Mouse (Mus musculus): ENCODE measurements at regions not wholly inside any gene's neighbourhood (a gene's known extent, or its start where the extent isn't known, plus 50 kb on each side); places are given as distances from the start of the nearest gene placed in this dataset.

DNA sequence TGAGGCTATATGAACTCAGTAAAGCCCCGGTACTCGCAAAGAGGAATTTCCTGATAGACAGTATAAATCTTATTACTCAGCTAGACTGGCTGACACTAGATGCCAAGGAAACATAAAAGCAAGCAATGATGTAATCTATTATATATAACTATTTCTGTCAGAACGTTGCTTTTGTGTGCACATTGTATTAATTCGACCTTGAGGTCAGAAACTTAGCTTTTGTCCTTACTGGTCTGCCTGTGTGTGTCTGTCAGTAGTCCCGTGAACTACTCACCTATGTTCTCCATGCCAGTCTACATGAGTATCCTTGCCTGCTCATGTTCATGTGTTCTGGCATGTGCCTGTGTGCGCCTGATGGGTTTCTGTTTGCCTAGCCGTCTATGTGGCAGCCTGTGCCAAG, 70.5 kb downstream of the Tmx1 start:
- no peak for DNase-seq

DNA sequence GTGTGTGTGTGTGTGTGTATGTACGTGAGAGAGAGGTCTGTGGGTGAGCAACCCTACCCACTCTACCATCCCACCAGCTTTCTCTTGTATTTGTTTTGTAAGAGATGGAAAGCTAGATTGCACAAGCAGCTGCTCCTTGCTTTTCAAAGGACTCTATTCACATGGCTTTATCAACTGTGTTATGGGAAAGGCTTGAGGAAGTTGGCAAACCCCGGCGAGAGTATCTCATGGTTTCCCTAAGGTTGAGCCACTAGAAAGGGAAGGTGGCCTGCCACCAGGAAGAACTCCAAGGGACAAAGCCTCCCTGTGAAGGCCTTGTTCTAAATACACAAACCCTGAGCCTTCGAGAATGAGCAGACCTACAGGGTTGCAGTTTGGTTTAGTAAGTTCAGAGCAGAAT, 71.8 kb downstream of the Tmx1 start:
- no peak for DNase-seq

DNA sequence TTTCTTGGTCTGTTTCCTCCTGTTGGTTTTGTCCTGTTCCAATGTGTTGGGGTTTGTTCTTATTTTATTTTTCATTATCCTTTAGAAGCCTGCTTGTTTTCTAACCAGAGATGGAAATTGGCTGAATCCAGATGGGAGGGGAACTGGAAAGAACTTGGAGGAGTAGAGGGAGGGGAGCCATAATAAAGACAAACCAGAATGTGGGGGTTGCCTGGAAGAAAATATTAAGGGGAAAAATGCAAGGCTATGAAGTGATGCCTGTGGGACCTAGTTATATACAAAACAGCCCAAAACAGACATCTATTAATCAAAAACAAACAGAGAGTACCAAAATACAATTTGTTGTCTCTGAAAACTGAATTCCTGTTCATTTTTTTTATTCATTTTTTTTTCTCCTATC, 78.8 kb downstream of the Tmx1 start:
- DNase-seq = no peak

DNA sequence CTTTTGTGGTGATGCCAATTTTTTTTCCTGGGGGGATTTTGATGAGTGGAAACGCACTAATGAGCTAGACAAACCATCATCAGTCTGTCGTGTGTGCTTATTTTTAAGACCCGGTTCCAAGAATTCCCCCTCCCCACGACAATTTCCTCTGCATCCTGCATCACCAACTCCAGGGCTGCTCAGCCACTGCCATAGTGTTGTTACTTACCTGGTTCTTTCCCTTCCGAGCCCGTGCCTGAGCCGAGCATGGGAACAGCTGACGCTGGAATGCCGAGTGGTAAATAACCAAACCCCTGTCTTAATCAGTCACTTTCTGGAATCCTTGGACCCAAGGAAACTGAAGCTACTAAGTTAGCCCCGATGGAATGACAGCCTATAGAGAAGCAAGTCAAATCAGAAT, 79.3 kb downstream of the Tmx1 start:
- no peak for DNase-seq

DNA sequence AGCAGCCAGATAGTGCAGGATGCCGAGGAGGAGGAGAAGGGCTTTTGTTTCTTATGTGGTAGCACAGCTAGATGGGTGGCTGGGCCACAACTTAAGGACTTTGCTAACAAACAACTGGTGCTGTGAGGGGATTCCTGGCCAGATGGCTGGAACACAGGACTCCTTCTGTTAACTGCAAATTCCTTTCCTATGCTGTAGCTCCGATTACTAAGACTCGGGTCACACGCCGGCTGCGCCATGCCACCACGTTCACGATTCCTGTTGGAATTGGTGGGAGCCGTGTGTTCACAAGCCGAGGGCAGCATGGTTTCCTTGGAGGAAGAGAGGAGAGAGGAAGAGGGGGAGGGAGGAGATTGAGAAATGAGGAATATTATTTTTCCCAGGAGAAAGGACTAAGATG, 79.9 kb downstream of the Tmx1 start:
- no peak for DNase-seq

DNA sequence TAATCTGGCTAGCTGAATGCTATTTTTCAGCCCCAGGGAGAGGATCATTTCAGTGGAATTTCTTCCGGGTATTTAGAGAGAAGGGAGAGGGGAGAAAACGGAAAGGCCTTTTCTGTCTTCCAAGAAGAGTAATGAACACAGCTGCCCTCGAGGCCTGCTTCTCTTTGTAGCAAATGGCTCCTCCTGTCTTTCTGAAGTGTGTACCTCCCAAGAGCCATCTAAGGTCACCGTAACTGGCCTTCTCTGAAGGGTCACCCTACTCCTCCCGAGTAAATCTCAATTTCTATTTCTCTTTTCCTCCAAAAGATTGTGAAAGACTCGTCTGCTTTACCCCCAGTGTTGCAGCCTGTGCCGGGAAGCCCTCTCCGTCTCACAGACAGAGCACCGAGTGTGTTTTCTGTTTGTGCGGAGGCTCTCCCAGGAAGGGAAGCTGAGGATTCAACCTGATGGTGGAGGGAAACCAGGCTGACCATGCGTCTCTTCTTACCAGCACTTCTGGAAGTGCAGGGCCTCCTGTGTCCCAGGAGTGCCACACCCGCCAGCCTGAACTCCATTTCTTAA, 80.6 kb downstream of the Tmx1 start:
- no peak for DNase-seq

DNA sequence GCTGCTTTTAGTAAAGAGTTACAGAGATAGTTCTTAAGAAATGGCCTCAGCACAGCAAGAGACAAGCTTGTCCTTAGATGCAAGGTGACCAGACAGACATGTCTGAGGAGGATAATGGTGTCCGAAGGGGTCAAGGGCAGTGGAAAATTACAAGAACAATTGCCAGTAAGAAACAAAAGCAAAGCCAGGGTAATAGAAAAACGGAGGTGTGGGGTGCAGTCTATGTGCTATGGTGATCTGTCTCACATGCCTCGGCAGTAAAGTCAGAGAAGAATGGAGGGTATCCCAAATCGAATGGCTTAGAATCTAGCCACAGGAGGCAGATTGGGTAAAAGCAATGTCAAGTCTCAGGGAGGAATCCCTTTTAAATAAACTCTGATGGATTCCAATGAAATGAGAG, 86.2 kb downstream of the Tmx1 start:
- no peak for DNase-seq

DNA sequence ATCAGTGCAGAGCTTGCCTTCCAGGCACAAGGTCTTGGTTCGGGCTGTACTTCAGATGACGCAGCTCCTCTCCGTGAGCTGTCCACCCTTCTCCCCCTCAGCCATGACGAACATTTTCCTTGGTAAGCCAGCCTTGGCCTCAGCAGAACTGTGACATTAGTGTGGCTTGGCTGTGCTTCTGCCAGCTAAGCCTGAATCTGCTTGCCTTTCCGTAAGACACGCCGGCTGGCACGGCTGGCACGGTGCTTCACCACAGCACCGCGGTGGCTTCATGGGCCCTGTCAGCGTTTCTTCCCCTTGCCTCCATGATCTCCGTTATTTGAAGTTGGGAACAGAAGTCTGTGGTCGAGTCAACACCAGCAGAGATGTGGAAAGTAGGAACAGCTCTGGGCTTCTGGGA, 87.0 kb downstream of the Tmx1 start:
- peak; percentile 74 for DNase-seq

DNA sequence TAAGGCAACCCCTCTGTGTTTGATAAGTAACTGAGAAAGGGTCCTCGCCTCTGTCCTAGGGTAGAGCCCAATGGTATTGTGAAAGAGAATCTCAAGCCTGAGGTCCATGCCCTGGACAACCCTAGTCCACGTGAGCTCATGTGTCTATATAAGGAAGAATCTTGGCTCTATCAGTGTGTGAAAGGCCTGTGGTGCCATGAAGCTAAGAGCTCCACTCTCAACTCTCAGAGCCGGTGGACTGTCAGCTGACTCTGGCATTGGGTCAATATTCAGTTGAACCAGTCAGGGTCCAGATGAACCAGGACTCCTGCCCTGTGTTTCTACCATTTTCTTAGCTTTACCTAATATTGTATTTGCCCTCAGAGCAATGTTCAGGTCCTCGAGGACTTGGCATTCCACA, 88.5 kb downstream of the Tmx1 start:
- DNase-seq = no peak

DNA sequence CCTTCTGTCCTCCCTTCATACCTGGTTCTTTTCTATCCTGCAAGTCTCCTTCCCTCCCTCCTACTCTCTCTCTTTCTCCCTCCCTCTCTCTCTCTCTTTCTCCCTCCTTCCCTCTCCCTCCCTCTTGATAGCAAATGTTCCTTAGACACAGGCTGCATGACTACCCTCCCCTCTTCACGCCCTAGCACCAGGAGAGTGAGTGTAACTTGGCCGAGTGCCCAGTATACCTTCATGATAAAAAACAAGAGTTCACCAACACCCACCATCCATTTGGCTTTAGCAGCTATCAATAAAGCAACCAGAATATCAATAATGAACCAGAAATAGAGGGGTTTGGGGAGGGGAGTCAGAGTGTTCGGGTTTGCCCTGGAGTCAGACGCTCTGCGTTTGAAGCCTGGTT, 90.4 kb downstream of the Tmx1 start:
- no peak for DNase-seq

DNA sequence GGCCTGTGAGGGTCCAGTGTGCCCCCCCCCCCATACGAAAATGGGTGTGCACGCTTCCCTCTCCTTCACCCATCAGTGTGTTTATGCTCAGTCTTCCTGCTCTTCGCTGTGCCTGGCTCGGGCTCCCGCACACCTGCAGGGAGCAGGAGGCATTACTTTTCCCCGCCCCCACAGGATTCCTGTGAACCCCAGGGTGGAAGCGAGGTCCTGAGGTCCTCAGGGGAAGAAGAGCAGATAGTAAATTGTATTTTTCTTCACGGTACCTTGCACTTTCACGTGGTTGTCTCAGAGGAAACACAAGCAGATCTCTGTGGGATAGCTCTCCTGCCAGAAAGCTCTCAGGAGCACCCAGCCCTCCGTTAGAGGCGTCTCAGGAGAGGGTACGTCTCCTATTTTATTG, 91.4 kb downstream of the Tmx1 start:
- no peak for DNase-seq

DNA sequence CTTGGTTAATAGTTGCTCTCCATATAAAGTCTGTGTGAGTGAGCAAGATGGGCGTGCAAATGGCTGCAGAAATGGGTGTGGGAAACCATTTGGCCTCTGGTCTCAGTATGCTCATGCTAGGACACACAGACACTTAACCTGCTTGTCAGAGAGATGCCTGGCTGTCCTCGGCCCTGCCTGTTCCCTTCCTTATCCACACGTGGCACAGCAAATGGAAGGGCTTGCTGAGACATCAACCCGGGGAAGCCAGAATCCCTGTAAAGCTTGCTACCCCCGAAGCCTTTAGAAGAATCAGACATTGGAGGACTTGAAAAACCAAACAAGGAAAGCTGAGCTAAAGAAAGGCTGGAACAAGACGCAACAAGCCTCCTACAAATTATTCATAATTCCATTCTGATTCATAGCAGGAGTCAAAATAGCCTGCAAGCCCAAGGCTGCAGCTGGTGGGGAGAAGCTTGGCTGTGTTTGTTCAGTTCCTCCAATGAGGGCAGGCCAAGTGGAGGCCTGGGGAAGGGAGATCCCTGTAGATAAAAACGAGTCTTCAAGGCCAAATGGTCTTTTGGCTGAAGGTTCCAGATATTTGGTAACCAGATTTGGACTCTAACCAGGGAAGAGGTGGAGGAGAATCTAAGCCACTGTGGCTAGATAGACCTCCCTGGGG, 92.1 kb downstream of the Tmx1 start:
- peak; percentile 74 for DNase-seq

DNA sequence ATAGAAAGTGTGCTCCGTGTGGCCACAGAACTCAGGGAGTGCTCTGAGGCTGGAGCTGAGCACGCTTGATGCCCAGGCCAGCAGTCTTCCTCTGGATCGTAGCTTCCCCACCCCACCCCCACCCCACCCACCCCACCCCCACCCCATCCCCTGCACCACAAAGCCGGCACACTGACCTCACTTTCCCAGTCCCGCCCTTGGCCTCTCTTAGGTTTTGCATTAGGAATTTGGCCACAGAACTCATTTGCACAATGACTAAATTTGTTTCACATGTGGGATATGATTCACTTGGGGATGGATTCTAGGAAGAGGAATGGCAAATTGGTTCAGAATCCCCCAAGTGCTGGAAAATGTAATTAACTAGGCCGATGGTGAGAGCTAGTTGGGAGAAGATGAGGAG, 94.3 kb downstream of the Tmx1 start:
- no peak for DNase-seq

DNA sequence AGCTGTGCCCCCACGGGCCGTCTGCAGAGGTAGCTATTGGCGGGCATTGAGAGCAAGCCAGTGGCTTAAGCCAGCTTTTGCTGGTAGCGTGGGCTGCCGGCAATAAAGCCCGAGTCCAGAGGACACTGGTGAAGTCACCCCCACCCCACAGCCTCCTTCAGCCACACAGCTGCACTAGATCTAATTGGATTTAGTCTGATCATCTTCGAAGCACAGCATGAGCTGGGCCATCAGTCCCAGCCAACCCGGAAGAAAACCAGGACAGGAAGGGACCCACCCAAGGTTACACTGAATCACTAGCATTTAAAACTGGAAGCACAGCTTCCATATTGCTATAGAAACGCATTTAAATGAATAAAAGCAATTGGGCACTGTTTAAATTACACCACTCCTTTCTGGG, 96.4 kb downstream of the Tmx1 start:
- no peak for DNase-seq

DNA sequence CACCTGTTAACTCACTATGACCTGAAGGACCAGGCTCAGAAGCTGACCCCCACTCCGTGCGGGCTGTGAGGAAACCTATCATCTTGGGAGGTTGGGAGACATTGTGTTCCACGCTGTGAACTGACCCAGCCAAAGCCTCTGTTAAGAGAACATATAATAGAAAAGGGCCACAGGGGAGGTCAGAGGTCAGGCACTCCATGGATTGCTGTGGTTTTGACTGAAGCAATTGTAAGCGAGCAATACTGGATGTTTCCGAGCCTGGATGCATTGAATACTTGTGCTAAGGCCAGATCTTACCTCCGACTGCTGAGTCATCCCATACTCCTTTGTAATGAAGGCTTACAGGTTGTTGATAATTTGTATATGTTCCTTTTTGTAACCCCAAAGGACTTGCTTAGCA, 101.0 kb downstream of the Tmx1 start:
- DNase-seq = no peak

DNA sequence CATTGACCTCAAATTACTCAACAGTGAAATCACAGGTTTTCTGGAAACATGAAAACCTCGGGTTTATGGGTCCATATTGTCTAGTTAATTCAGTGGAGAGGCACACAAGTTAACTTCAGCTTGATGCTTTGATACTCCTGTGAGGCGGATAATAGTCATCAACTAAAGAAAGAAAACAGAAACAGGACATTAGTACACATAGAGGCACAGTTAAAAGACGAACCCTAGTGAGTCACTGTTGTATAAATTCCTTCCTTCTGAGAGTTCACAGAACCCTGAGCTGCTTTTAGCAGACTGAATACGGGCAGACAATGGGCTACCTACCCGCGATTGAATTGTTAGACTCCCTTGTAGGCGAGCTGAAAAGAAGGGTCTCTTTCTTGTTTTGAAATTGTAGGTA, 101.7 kb downstream of the Tmx1 start:
- no peak for DNase-seq

DNA sequence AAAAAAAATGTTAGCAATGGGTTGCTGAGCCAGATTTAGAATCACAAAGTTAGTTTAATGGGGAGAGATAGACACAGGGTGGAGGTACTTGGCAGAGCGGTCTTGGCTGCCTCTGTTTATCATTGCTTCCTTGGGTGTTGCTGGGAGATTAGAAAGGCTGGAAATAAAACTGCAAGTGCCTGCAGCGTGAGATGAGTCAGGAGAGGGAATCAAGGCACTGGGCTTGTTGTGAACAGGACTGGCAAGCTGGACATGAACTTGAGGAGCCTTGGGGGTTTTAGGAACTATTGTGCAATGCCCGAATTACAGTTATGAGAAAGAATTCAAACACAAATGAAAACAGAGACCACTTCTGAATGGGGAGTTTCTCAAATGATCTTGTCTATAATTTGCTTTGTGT, 102.8 kb downstream of the Tmx1 start:
- no peak for DNase-seq

DNA sequence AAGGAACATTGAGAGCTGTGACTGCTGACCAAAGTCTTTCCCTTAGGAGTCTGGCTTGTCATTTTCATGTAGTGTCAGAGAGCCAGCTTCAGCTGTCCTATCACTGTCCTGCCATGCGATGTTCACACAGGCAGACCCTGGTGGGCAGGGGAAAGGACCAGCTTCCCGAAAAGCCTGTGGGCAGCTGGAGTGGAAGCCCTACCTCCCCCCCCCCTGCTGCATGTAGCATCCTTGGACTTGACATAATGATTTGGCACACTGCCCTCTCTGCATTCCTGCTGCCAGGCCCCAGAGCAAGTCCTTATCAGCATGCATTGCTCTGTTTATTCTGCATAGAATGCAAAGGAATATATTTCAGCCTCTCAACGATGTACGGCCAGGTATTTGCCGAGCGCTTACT, 103.9 kb downstream of the Tmx1 start:
- peak; percentile 39 for DNase-seq

DNA sequence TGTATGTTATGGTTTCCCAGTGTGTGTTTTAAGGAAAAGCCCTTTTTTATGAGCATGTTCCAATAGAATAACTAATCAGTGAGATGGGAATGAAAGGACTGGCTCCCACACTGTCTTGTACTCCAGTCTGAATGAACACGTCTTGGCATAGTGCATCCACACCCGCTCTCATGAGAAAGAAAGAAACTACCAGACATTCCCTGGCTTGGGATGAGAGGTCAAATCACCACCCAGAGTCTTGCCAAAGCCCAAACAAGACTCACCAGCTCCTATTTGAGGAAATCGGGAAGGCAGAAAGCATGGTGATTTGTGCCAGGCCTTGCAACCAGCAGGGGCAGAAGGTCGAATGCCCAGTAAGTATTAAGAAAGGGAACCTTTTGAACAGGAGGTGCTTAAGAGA, 110.6 kb downstream of the Tmx1 start:
- DNase-seq = no peak

DNA sequence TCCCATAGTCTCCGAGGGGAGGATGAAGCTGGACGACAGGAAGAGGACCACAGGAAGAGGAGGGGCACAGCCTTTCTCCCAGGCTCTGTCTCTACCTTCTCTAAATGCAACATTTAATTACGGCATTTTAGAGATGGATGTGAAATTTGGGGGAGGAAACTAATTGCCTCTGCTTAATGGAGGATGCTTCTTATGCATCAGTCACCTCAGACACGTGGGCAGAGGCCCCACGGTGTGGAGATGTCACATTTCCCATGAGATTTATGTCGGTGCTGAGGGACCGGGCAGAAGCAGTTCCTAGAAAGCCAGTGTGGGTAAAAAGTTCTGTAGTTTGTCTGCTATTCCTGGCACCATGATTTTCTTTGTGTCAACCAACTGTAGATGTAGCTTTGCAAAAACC, 122.8 kb downstream of the Tmx1 start:
- DNase-seq = no peak

DNA sequence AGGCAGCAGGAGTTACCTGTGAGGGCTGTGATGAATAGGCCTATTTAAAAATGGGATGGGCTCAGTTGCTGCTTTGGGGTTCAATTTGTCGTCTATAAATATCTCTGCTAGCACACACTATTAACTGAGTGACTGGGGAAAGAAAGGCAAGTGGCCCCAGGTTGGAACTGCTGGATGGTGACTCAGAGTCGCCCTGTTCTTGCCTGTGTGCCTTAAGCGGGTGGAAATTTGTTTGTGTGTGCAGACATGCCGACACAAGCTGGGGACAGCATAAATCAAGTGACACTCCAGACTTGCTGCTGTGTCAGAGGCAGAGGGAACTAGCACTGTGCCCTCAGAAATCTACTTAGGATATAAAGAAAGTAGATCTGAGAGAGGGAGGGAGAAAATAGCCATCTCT, 124.9 kb downstream of the Tmx1 start:
- no peak for DNase-seq

DNA sequence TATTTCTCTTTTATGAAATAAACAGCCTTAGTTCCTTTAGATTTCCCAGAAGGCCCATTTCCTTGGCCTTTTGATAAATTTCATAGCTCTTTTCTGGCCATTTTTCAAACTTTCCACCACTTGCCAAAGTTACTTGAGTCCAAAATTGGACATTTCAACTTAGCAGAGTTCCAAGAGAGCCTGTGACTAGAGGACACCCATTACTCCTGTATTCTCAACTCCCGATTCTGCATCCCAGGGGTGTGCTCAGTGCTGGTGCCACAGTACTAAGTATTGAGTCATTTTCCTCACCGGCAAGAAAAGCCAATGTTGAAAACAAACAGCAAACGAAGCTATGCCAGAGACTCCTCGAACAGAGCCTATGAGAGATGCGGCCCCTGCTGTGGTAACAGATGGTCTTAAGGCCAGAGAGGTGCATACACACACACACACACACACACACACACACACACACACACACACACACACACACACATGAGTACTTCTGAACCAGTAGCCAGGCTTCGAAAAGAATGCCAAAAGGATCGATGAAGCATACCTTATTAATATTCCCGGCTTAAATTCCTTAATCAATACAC, 126.5 kb downstream of the Tmx1 start:
- DNase-seq = peak; percentile 47

DNA sequence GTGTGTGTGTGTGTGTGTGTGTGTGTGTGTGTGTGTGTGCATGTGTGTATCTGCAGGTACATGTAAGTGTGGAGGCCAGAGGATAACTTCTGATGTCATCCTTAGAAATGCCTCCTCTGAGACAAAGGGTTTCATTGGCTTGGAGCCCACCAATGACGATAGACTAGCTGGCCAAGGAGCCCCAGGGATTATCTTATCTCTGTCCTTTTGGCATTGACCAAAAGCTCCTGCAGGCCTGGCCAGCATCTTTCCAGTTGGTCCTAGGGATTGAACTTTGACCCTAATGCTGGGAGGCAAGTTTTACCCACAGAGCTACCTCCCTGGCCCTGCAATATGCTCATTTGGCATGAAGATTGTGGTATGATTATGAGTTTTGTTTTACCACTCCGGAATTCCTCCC, 133.3 kb downstream of the Tmx1 start:
- DNase-seq = no peak

DNA sequence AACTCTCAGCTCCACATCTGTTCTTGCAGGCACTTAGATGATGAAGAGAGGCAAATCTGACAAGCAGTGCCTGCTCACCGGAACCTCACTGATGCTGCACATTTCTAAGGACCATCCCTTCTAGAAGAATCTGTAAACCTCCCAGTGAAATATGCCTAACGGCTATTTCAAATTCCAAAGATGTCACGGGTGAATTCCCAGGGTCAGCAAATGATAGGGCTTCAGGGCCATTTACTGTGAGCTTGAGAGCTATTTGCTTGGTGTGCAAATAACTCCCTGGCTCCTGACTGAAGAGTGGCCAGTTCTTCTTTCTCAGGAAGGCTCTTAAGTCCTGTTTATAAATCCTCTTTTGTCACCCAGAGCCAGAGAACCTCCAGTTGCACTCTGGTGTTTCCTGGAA, 135.3 kb downstream of the Tmx1 start:
- DNase-seq = no peak

DNA sequence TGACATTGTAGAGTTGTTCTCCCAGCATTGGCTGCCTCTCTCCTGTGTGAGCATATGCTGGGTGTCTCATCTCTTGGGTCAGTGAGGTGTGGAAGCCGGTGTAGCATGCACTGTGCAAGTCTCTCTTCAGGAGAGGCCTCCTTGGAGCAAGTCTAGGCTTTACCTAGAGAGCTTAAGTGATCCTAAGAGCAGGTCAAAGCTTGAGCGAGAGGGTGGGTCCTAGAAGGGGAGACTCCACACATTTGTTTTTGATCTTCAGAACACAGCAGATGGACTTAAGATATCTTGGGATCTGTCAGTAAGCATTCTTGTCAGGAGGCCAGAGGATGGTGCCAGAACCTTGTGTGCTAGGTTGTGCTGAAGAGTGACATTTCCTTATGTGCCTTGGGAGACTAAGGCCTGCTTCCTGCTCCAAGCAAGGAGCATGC, 136.4 kb downstream of the Tmx1 start:
- DNase-seq = peak; percentile 18

Data from adrenal gland, postnatal 10 days (tissue).